Mouse (Mus musculus) heart, adult 2 months (tissue): ENCODE results near the gene Hfm1. TPM values are rescaled to one million over a fixed set of nuclear protein-coding genes. Genes with fewer than 3 reads are reported as not detected.

Experiments used
- DNase-seq, 2 experiments: peaks; one replicate each; pipeline ENCODE4 v3.0.0; 2021
- H3K27ac ChIP-seq: fragments of 200-600 bp; 2 replicates; pipeline ENCODE4 v1.8.1; 2022
- H3K27me3 ChIP-seq: fragments of 200-500 bp; 2 replicates; pipeline ENCODE4 v1.6.1; 2012; ENCODE audit warnings: mild to moderate bottlenecking, low read length, inconsistent platforms, mixed read lengths; ENCODE audit not compliant: control insufficient read depth, insufficient read depth
- H3K36me3 ChIP-seq: fragments of 200-500 bp; 2 replicates; pipeline ENCODE4 v1.6.1; 2012; ENCODE audit warnings: low read length, inconsistent platforms; ENCODE audit not compliant: control insufficient read depth, insufficient read depth
- H3K4me1 ChIP-seq: fragments of 200-500 bp; 2 replicates; pipeline ENCODE4 v1.6.1; 2011; ENCODE audit warnings: low read length; ENCODE audit not compliant: control insufficient read depth, insufficient read depth
- H3K4me3 ChIP-seq: fragments of 200-600 bp; 2 replicates; pipeline ENCODE4 v1.8.1; 2022
- H3K79me2 ChIP-seq: fragments of 200-500 bp; replicated peaks from 2 replicates; pipeline ENCODE4 v1.6.1; 2012; ENCODE audit warnings: mild to moderate bottlenecking, inconsistent platforms, low read length, moderate library complexity, mixed read lengths; ENCODE audit not compliant: control insufficient read depth, insufficient read depth
- H3K9ac ChIP-seq: fragments of 200-500 bp; 2 replicates; pipeline ENCODE4 v1.6.1; 2012; ENCODE audit warnings: low read depth, mild to moderate bottlenecking, control low read depth, inconsistent platforms, low read length, mixed read lengths
- CTCF ChIP-seq: fragments of 200-600 bp; IDR thresholded peaks from 2 replicates; pipeline ENCODE4 v1.8.1; 2022; ENCODE audit warnings: antibody characterized with exemption, mild to moderate bottlenecking, moderate library complexity
- EP300 ChIP-seq: fragments of 200-500 bp; IDR thresholded peaks from 2 replicates; pipeline ENCODE4 v1.6.1; 2011; ENCODE audit warnings: low read depth, low read length, control low read depth; ENCODE audit not compliant: insufficient read depth
- POLR2A ChIP-seq: fragments of 200-500 bp; IDR thresholded peaks from 2 replicates; pipeline ENCODE4 v1.6.1; 2011; ENCODE audit warnings: mild to moderate bottlenecking, low read depth, low read length, control low read depth; ENCODE audit not compliant: insufficient read depth
- WGBS: fragments of 180-500 bp; shearing (Covaris S2); methylation state at CpG from one replicate; pipeline ENCODE4 v1.1.7; 2018; 5-methylcytosine and 5-hydroxymethylcytosine counted together
- intact Hi-C: fragments of 180-260 bp; cut with DNase I; formaldehyde crosslinking; loops from one replicate; pipeline ENCODE4 v1.15.1; 2025
- polyA plus RNA-seq: library from polyadenylated mRNA; depleted of rRNA; stranded (reverse); fragments of >200 nt; gene quantifications from 2 replicates; pipeline ENCODE4 v1.2.3, GENCODE M21; 2012
- total RNA-seq, 2 experiments: library from RNA; stranded (reverse); gene quantifications; 2 replicates each; pipeline ENCODE4 v1.2.3; 2021

Gene Hfm1
- total and polyA plus RNA-seq, 3 experiments: not detected

- Histone ChIP-seq H3K79me2 (no peaks in the 10 kb centered on the region), H3K4me3 (no peak overlapping the region), H3K27ac (no peak overlapping the region), H3K9ac (no peak overlapping the region), H3K36me3 (no peaks in the 10 kb centered on the region), H3K4me1 (no peaks in the 10 kb centered on the region), H3K27me3 (peaks cover 4% of the 10 kb centered on the region)
- intact Hi-C loops: no loop called here
- 81% methylated on average over 5 of the region's 5 CpGs for WGBS
- no peak for DNase-seq
- no peak for TF ChIP-seq CTCF
- no peak for TF ChIP-seq EP300
- TF ChIP-seq POLR2A: no peak
Observed at GRCm38 (mm10) chr5:106824716-106825115, 101.4 kb downstream of the Hfm1 start.

- intact Hi-C loops: no loop called here
- no peak for DNase-seq
- 82% methylated on average over 8 of the region's 8 CpGs for WGBS
- Histone ChIP-seq H3K4me3 (no peak overlapping the region), H3K27me3 (no peaks in the 10 kb centered on the region), H3K4me1 (no peaks in the 10 kb centered on the region), H3K36me3 (no peaks in the 10 kb centered on the region), H3K79me2 (no peaks in the 10 kb centered on the region), H3K9ac (no peak overlapping the region), H3K27ac (no peak overlapping the region)
- TF ChIP-seq EP300: no peak
- no peak for TF ChIP-seq CTCF
- no peak for TF ChIP-seq POLR2A
Observed at GRCm38 (mm10) chr5:106819630-106820029, 106.5 kb downstream of the Hfm1 start.

GRCm38 (mm10) chr5:106815923-106816654 lies 110.0 kb downstream of the Hfm1 start:
- no peak overlapping the region for H3K4me3 ChIP-seq
- WGBS: 65% methylated on average over 15 of the region's 15 CpGs
- no peaks in the 10 kb centered on the region for H3K36me3 ChIP-seq
- TF ChIP-seq CTCF (no peak), EP300 (no peak), POLR2A (no peak)
- H3K9ac ChIP-seq: no peak overlapping the region
- no peak overlapping the region for H3K27ac ChIP-seq
- no peaks in the 10 kb centered on the region for H3K4me1 ChIP-seq
- no peaks in the 10 kb centered on the region for H3K27me3 ChIP-seq
- H3K79me2 ChIP-seq: no peaks in the 10 kb centered on the region
- DNase-seq: no peak
- intact Hi-C loops: no loop called here

DNA sequence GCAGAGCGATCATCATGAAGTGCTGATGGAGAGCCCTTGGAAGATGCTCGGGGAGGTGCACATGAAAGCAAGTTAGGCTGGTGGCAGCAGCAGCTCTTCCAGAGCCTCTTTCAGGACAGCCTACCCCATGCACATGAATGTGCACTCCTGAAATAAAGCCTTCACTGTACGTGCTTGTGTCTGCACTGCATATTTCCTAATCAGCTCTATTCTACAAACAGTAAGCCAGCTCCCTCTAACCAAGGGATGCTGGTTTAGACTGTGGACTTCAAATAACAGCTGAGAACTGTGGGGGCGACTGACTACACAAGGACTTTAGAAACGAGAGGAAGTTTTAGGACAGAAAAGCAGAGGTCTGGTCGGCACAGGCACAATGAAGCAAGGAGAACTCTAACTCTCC lies 111.5 kb downstream of the Hfm1 start:
- WGBS: 53% methylated on average over 6 of the region's 6 CpGs
- no peak for DNase-seq
- no peak for TF ChIP-seq POLR2A
- no peak for TF ChIP-seq CTCF
- TF ChIP-seq EP300: no peak
- H3K4me1 ChIP-seq: no peaks in the 10 kb centered on the region
- H3K4me3 ChIP-seq: no peak overlapping the region
- no peaks in the 10 kb centered on the region for H3K79me2 ChIP-seq
- intact Hi-C loops: no loop called here
- H3K27me3 ChIP-seq: no peaks in the 10 kb centered on the region
- no peak overlapping the region for H3K9ac ChIP-seq
- no peaks in the 10 kb centered on the region for H3K36me3 ChIP-seq
- no peak overlapping the region for H3K27ac ChIP-seq

DNA sequence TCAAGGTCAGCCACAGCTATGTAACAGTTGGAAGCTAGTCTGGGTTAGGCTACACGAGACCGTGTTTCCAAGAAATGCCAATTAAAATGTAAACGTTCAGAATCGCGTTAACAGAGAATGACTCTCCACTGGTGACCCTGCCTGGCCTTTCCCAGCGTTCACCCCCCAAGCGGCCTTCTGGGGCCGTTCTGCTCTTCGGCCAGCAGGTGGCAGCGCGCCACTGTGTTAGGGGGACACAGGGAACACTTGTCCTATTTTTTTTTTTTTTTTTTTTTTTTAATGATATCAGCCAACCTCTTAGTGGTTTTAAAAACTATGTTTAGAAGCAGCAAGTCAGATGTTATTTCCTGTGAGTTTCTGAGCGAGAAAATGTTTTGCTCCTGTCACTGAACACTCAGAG lies 123.0 kb downstream of the Hfm1 start:
- DNase-seq: peak; percentile 59 to 71
- H3K36me3 ChIP-seq: no peaks in the 10 kb centered on the region
- intact Hi-C loops: loop anchor here (5.0 kb wide), 3 partner anchors 106 to 876 kb away; partner anchors contain the start of gene Zfp644
- H3K79me2 ChIP-seq: no peaks in the 10 kb centered on the region
- TF ChIP-seq POLR2A: no peak
- peak; percentile 80 for TF ChIP-seq CTCF
- 2% methylated on average over 12 of the region's 12 CpGs for WGBS
- H3K27me3 ChIP-seq: no peaks in the 10 kb centered on the region; the same call in 1 of the 2 replicates
- no peaks in the 10 kb centered on the region; the same call in 1 of the 2 replicates for H3K4me1 ChIP-seq
- H3K4me3 ChIP-seq: no peak overlapping the region
- no peak overlapping the region for H3K9ac ChIP-seq
- H3K27ac ChIP-seq: no peak overlapping the region

GRCm38 (mm10) chr5:106801886-106802798 lies 124.0 kb downstream of the Hfm1 start:
- Histone ChIP-seq H3K9ac (no peak overlapping the region), H3K27me3 (no peaks in the 10 kb centered on the region; the same call in 1 of the 2 replicates), H3K4me1 (no peaks in the 10 kb centered on the region; the same call in 1 of the 2 replicates), H3K79me2 (no peaks in the 10 kb centered on the region), H3K36me3 (no peaks in the 10 kb centered on the region), H3K27ac (no peak overlapping the region), H3K4me3 (no peak overlapping the region)
- intact Hi-C loops: loop anchor here (5.0 kb wide), 3 partner anchors 105 to 875 kb away; partner anchors contain the start of gene Zfp644
- 8% methylated on average over 32 of the region's 32 CpGs for WGBS
- DNase-seq: peak; percentile 84 to 85
- TF ChIP-seq EP300 (no peak), CTCF (peak; percentile 96)
